Mouse (Mus musculus): ENCODE measurements at regions not wholly inside any gene's neighbourhood (a gene's known extent, or its start where the extent isn't known, plus 50 kb on each side); places are given as distances from the start of the nearest gene placed in this dataset.

DNA sequence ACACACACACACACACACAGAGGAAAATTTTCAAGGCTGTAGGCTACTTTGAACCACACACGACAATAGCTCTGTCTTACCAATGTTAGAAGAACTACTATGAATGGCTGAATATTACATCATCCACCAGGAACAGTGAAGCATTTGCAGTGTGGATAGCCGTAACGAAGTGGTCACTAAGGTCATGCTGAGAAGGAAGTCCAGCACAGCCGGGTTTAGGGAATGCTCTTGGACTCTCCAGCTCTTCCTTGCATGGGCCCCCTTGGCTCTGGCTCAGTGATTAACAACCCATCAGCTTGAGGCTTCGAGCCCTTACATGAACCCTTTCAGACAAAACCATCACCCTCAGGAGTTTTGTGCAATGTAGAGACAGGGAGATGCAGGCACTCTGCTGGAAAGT lies 245.3 kb downstream of the Adamts20 start:
- H3K4me1 ChIP-seq: peaks cover 15% of the 10 kb centered on the region
- 33% methylated on average over 5 of the region's 5 CpGs for WGBS
- H3K9me3 ChIP-seq (replicated peaks): no peaks in the 10 kb centered on the region
- ATAC-seq (ENCODE audit: low FRiP score): no peak
- no peak overlapping the region for H3K9ac ChIP-seq (replicated peaks)
- no peaks in the 10 kb centered on the region for H3K36me3 ChIP-seq
- no peak overlapping the region for H3K4me3 ChIP-seq (replicated peaks)
- H3K27ac ChIP-seq (replicated peaks): no peak overlapping the region
- no peaks in the 10 kb centered on the region for H3K27me3 ChIP-seq (replicated peaks)
- H3K4me2 ChIP-seq: no peak overlapping the region

DNA sequence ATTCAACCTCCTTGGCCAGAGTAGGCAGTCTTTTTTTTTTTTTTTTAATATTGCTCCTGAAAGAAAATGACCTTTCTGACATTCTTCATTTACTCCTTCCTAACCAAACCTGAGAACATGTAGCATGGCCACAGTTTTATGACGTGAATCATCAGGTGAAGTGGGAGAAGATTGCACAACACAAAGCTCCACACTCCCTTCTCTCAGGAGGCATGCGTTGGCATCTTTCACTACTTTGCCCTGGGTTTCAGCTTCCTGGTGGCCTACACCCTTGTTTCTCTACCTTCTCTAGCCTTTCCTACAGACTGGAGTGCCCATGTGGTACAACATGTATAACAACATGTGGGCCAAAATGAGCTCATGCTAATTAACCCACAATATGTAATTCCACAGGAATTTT lies 248.5 kb downstream of the Adamts20 start:
- Histone ChIP-seq H3K4me3 (replicated peaks) (no peak overlapping the region), H3K4me1 (peaks cover 16% of the 10 kb centered on the region), H3K9ac (replicated peaks) (no peak overlapping the region), H3K27ac (replicated peaks) (no peak overlapping the region), H3K36me3 (no peaks in the 10 kb centered on the region), H3K4me2 (no peak overlapping the region), H3K9me3 (replicated peaks) (no peaks in the 10 kb centered on the region), H3K27me3 (replicated peaks) (no peaks in the 10 kb centered on the region)
- WGBS: 87% methylated on average over 2 of the region's 2 CpGs
- no peak for ATAC-seq (ENCODE audit: low FRiP score)

DNA sequence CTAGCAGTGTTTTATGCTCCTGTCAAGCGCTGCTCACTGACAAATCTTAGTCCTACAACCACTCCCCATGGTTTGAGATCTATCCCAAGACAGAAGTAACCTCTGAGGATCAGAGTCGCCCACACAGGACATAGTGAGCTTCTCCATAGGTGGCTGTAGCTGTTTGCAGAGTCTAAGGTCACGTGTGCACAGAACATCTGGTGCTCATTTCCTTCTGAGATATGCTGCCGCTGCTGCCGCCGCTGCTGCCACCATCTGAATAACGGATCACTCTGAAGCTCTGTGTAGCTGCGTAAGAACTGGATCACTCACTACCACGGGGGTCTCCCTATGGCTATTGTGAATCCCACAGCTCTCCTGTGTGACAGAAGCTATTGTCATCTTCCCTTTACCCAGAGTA lies 250.8 kb downstream of the Adamts20 start:
- peaks cover 10% of the 10 kb centered on the region for H3K4me1 ChIP-seq
- no peak overlapping the region for H3K4me2 ChIP-seq
- no peak overlapping the region for H3K9ac ChIP-seq (replicated peaks)
- H3K27ac ChIP-seq (replicated peaks): no peak overlapping the region
- no peaks in the 10 kb centered on the region for H3K27me3 ChIP-seq (replicated peaks)
- WGBS: 51% methylated on average over 9 of the region's 9 CpGs
- no peak overlapping the region for H3K4me3 ChIP-seq (replicated peaks)
- ATAC-seq (ENCODE audit: low FRiP score): no peak
- no peaks in the 10 kb centered on the region for H3K36me3 ChIP-seq
- H3K9me3 ChIP-seq (replicated peaks): no peaks in the 10 kb centered on the region

DNA sequence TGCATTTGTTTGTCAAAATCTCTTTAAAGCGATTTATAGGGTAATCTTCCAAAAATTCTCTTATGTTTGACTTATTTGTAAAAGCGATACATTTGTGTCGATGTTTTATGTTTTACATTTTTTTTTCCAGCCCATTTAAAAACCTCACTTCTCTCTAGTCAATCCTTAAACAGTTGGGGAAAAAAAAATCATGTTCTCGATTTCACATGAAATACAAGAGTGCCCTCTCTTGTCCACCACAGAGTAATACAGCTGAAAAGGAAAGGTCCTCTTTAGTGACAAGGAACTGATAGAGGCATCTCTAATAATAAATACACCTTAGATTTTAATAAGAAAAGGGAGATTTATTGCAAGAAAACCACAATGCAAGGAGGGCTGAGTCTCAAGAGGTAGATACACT lies 251.8 kb downstream of the Adamts20 start:
- no peak overlapping the region for H3K4me3 ChIP-seq (replicated peaks)
- H3K4me2 ChIP-seq: no peak overlapping the region
- no peak overlapping the region for H3K9ac ChIP-seq (replicated peaks)
- H3K27me3 ChIP-seq (replicated peaks): no peaks in the 10 kb centered on the region
- H3K4me1 ChIP-seq: peaks cover 10% of the 10 kb centered on the region
- no peak for ATAC-seq (ENCODE audit: low FRiP score)
- no peak overlapping the region for H3K27ac ChIP-seq (replicated peaks)
- no peaks in the 10 kb centered on the region for H3K36me3 ChIP-seq
- H3K9me3 ChIP-seq (replicated peaks): no peaks in the 10 kb centered on the region
- WGBS: 37% methylated on average over 4 of the region's 4 CpGs

DNA sequence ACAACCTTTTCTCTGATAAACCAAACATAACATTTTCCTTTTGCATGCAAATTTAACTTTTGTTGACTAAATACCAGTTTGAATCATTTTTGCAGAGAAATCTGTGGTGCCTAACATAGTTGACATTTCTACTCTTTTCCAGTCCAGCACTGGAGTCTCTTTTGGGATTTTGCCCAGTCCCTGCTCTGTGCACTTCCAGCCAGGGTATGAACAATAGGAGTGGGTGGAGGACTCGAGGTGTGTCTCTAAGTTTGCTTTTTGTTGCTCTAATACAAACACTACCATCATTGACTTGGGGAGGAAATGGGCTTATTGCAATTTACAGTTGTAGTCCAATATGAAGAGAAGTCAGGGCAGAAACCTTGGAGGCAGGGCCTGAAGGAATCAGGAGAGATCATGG lies 256.7 kb downstream of the Adamts20 start:
- peaks cover 5% of the 10 kb centered on the region for H3K4me1 ChIP-seq
- 50% methylated on average over 1 of the region's 1 CpGs for WGBS
- H3K4me2 ChIP-seq: no peak overlapping the region
- H3K9ac ChIP-seq (replicated peaks): no peak overlapping the region
- no peaks in the 10 kb centered on the region for H3K36me3 ChIP-seq
- H3K27ac ChIP-seq (replicated peaks): no peak overlapping the region
- no peaks in the 10 kb centered on the region for H3K27me3 ChIP-seq (replicated peaks)
- no peak for ATAC-seq (ENCODE audit: low FRiP score)
- no peaks in the 10 kb centered on the region for H3K9me3 ChIP-seq (replicated peaks)
- H3K4me3 ChIP-seq (replicated peaks): no peak overlapping the region

DNA sequence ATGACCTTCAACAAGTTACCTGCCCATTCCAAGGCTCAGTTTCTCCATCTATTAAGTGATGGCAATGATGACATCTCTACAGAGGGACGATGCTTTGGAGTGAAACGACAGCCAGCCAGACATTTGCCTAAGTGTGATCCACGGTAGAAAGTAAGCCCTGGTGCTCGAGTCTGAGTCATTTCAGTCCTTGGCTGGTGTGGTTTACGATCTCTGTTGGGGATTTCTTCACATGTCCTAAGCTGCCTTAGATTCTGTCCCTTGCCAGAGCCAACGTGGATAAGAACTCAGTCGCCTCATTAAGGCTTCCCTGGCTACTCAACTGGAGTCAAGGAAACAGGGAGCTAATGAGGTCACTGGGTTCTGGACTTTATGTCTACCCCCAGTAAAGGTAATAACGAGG lies 258.8 kb downstream of the Adamts20 start:
- H3K27me3 ChIP-seq (replicated peaks): no peaks in the 10 kb centered on the region
- H3K27ac ChIP-seq (replicated peaks): no peak overlapping the region
- no peak overlapping the region for H3K4me2 ChIP-seq
- no peaks in the 10 kb centered on the region for H3K36me3 ChIP-seq
- H3K9me3 ChIP-seq (replicated peaks): no peaks in the 10 kb centered on the region
- no peak for ATAC-seq (ENCODE audit: low FRiP score)
- H3K4me1 ChIP-seq: no peaks in the 10 kb centered on the region
- no peak overlapping the region for H3K4me3 ChIP-seq (replicated peaks)
- H3K9ac ChIP-seq (replicated peaks): no peak overlapping the region
- WGBS: 80% methylated on average over 8 of the region's 8 CpGs

DNA sequence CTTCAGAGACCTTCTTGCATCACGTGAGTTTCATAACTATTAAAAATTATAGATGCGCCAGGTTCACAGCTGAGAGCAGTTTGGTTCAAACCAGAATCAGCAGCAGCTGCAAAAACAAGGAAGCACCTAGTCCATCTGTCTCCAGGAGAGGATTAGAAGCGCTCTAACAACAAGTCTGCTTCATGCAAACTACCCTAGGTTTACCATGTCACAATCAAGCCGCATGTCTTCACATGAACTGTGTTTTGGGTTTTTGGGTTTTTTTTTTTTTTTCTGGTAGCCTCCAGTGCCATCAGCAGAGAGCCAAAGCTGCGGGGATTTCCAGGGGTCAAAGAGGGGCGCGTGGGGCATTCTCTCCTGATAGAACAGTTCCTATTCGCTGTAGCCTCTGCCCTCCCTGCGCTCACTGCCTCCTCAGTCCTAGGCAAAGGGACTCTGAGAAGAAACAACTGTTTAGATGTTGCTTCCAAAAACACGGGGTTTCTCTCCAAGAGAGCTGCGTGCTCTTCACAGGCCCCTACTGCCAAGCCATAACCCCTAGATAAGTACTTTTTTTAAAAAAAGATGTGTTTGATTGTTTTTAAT lies 259.8 kb downstream of the Adamts20 start:
- no peak overlapping the region for H3K9ac ChIP-seq (replicated peaks)
- H3K27ac ChIP-seq (replicated peaks): no peak overlapping the region
- no peak for ATAC-seq (ENCODE audit: low FRiP score)
- H3K4me3 ChIP-seq (replicated peaks): no peak overlapping the region
- H3K27me3 ChIP-seq (replicated peaks): no peaks in the 10 kb centered on the region
- 82% methylated on average over 11 of the region's 11 CpGs for WGBS
- no peaks in the 10 kb centered on the region for H3K36me3 ChIP-seq
- no peaks in the 10 kb centered on the region for H3K4me1 ChIP-seq
- H3K4me2 ChIP-seq: no peak overlapping the region
- no peaks in the 10 kb centered on the region for H3K9me3 ChIP-seq (replicated peaks)

DNA sequence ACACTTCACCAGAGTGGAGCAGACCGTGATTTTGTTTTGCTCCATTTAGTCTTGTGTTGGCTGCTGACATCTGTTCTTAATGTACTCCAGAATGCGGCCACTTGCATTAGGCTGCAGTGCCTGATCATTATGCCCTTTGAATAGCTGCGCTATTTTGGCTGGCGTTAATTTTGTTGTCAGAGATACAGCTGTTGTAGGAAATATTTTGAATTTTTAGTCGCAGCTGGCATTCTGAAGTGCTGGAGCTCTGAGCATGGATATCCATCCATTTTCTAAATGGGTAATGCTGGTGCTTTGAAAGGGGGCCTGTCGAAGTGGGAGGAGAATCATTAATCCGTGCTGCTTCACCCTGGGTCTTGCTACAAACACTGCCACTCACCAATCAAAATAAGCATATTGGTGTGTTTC lies 275.1 kb downstream of the Adamts20 start:
- H3K4me3 ChIP-seq (replicated peaks): no peak overlapping the region
- H3K4me2 ChIP-seq: no peak overlapping the region
- 53% methylated on average over 7 of the region's 7 CpGs for WGBS
- H3K27ac ChIP-seq (replicated peaks): no peak overlapping the region
- H3K9me3 ChIP-seq (replicated peaks): no peaks in the 10 kb centered on the region
- no peak overlapping the region for H3K9ac ChIP-seq (replicated peaks)
- H3K27me3 ChIP-seq (replicated peaks): no peaks in the 10 kb centered on the region
- H3K4me1 ChIP-seq: 0 out of 2 replicates have a peak, but pooled peaks cover 6% of the 10 kb centered on the region
- no peak for ATAC-seq (ENCODE audit: low FRiP score)
- H3K36me3 ChIP-seq: no peaks in the 10 kb centered on the region

DNA sequence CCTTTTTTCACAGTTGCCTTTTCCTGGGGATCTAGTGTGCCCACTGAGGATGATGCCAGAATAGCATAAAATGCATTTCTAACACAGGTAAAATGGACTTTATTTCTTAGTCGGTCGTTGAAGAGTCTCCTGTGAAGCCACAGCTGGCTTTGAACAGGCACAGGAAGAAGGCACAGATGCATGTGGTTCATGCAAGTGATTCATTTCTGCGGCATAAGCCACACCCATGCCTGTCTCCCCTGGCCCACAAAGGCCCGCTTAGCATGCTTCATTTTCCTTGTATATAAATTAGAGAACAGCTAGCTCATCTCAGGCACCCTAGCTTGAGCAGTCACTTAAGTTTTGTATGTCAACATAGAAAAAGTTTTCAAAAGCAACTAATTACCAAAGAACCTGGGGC lies 277.6 kb downstream of the Adamts20 start:
- H3K27me3 ChIP-seq (replicated peaks): no peaks in the 10 kb centered on the region
- no peak overlapping the region for H3K9ac ChIP-seq (replicated peaks)
- no peaks in the 10 kb centered on the region for H3K36me3 ChIP-seq
- 0 out of 2 replicates have a peak, but pooled peaks cover 6% of the 10 kb centered on the region for H3K4me1 ChIP-seq
- no peak for ATAC-seq (ENCODE audit: low FRiP score)
- H3K4me3 ChIP-seq (replicated peaks): no peak overlapping the region
- H3K27ac ChIP-seq (replicated peaks): no peak overlapping the region
- no peaks in the 10 kb centered on the region for H3K9me3 ChIP-seq (replicated peaks)
- no peak overlapping the region for H3K4me2 ChIP-seq
- 73% methylated on average over 4 of the region's 4 CpGs for WGBS

DNA sequence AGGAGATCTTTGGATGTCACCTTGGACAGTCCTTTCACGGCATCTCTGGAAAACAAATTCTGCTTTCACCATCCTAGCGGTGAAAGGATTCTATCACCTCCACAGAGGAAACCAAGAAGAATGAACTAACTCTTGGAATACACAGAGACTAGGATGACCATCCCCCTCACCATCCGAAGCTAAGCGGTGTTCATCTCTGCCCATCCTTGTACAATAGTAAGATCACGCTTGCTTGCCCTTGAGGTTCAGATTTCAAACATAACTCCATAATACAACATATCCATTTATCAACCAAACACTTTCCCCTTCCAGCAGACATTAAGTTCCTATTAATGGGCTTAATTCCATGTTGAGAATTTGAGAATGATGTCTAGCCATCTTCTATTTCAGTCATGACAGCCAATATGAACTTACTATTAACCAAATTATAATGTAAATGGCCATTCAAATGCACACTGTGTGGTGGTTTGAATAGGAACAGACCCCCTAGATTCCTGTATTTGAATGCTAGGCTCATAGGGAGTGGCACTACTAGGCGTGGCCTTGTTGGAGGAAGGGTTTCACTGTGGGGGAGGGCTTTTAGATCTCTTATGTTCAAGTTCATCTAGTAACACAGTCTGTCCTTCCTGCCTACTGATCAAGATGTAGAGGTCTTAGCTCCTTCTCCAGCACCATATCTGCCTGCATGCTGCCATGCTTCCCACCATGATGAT lies 281.4 kb downstream of the Adamts20 start:
- Histone ChIP-seq H3K27ac (replicated peaks) (no peak overlapping the region), H3K27me3 (replicated peaks) (no peaks in the 10 kb centered on the region), H3K4me1 (no peaks in the 10 kb centered on the region), H3K36me3 (no peaks in the 10 kb centered on the region), H3K4me3 (replicated peaks) (no peak overlapping the region), H3K4me2 (no peak overlapping the region), H3K9me3 (replicated peaks) (no peaks in the 10 kb centered on the region), H3K9ac (replicated peaks) (no peak overlapping the region)
- ATAC-seq (ENCODE audit: low FRiP score): no peak
- WGBS: 98% methylated on average over 6 of the region's 6 CpGs

DNA sequence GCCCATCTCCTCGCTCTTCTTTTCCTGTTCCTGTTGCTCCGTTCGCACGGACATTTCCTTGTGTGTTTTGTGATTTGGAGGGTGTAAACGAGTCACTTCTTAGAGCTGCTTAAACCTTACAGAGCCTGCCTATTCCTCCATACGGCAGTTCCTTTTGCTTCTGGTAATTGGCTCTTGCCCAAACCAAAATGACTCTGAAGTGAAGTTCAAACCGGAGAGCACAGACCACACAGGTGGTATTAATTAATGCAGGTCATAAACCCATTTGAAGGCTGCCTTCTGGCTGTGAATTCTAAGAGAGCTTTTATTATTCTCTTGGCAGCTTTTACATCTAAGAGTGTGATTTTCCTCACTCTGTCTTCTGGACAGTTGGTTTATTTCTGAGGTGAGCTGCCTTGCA lies 291.1 kb downstream of the Adamts20 start:
- Histone ChIP-seq H3K9me3 (replicated peaks) (no peaks in the 10 kb centered on the region), H3K27me3 (replicated peaks) (no peaks in the 10 kb centered on the region), H3K4me2 (no peak overlapping the region), H3K4me1 (no peaks in the 10 kb centered on the region), H3K36me3 (no peaks in the 10 kb centered on the region), H3K4me3 (replicated peaks) (no peak overlapping the region), H3K9ac (replicated peaks) (no peak overlapping the region), H3K27ac (replicated peaks) (no peak overlapping the region)
- 60% methylated on average over 7 of the region's 7 CpGs for WGBS
- ATAC-seq (ENCODE audit: low FRiP score): no peak

DNA sequence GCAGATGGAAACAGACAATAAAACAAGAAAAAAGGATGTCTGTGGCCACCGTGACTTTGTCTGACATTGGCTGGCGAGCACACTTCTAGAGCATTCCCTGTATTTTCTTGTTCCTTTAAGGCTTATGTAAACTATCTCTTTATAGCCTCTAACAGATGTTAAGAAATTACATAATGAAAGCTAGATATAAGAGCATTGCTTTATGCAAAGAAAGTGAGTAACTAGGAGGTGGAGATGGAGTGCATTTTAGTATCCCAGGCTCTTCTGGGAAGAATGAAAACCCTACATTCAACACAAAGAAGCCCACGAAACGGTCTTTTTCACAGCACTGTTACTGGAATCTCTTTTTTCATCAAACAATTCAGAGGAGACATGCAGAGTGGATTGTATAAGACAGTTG lies 304.4 kb downstream of the Adamts20 start:
- Histone ChIP-seq H3K4me3 (replicated peaks) (no peak overlapping the region), H3K4me1 (no peaks in the 10 kb centered on the region), H3K4me2 (no peak overlapping the region), H3K27me3 (replicated peaks) (no peaks in the 10 kb centered on the region), H3K27ac (replicated peaks) (no peak overlapping the region), H3K9me3 (replicated peaks) (no peaks in the 10 kb centered on the region), H3K36me3 (no peaks in the 10 kb centered on the region), H3K9ac (replicated peaks) (no peak overlapping the region)
- 66% methylated on average over 4 of the region's 4 CpGs for WGBS
- no peak for ATAC-seq (ENCODE audit: low FRiP score)
